Mouse (Mus musculus): ENCODE measurements around the gene Hist1h2bk.

- no peak for TF ChIP-seq CTCF (IDR thresholded peaks at IDR 0.05; ENCODE audit: insufficient read depth, low read length)
- TF ChIP-seq POLR2A (IDR thresholded peaks at IDR 0.05; ENCODE audit: borderline replicate concordance, extremely low read depth, low read depth, low read length): no peak
These were observed 33.8 kb upstream of the Hist1h2bk start for GRCm38 (mm10) chr13:22001823-22002222.
